Mouse (Mus musculus) liver, embryonic 12.5 days (tissue): ENCODE data around the gene Lst1. TPM values are rescaled to one million over a fixed set of nuclear protein-coding genes. Genes with fewer than 3 reads are reported as not detected.

Experiments
- ATAC-seq: fragments of 200-750 bp; cut with Nextera tagmentation; 2 replicates; pipeline ENCODE4 v1.8.0; 2017; ENCODE audit warnings: moderate number of reproducible peaks, mild to moderate bottlenecking, moderate library complexity
- H3K27ac ChIP-seq: fragments of 300-500 bp; sonication (generic); 2 replicates; pipeline ENCODE4 v1.5.1; 2016; ENCODE audit warnings: mild to moderate bottlenecking
- H3K27me3 ChIP-seq: fragments of 300-500 bp; sonication (generic); replicated peaks from 2 replicates; pipeline ENCODE4 v1.6.1; 2016; ENCODE audit warnings: mild to moderate bottlenecking, moderate library complexity
- H3K36me3 ChIP-seq: fragments of 300-500 bp; sonication (generic); 2 replicates; pipeline ENCODE4 v1.6.1; 2016; ENCODE audit warnings: mild to moderate bottlenecking, moderate library complexity
- H3K4me1 ChIP-seq: fragments of 300-500 bp; sonication (generic); 2 replicates; pipeline ENCODE4 v1.6.1; 2016
- H3K4me2 ChIP-seq: fragments of 300-500 bp; sonication (generic); 2 replicates; pipeline ENCODE4 v1.6.1; 2016; ENCODE audit warnings: mild to moderate bottlenecking, moderate library complexity
- H3K4me3 ChIP-seq: fragments of 300-500 bp; sonication (generic); 2 replicates; pipeline ENCODE4 v1.5.1; 2016; ENCODE audit warnings: mild to moderate bottlenecking, moderate library complexity
- H3K9ac ChIP-seq: fragments of 300-500 bp; sonication (generic); 2 replicates; pipeline ENCODE4 v1.6.1; 2016; ENCODE audit warnings: mild to moderate bottlenecking, moderate library complexity
- H3K9me3 ChIP-seq: fragments of 300-500 bp; sonication (generic); replicated peaks from 2 replicates; pipeline ENCODE4 v1.6.1; 2016; ENCODE audit warnings: mild to moderate bottlenecking, moderate library complexity
- WGBS: fragments of 180-500 bp; shearing (Covaris S2); methylation state at CpG from one replicate; pipeline ENCODE4 v1.1.7; 2016; ENCODE audit not compliant: insufficient replicate concordance; 5-methylcytosine and 5-hydroxymethylcytosine counted together
- polyA plus RNA-seq: library from polyadenylated mRNA; unstranded; fragments of >200 nt; fragmentation: Nextera tagmentation; extraction: Ambion mirVana; gene quantifications from 2 replicates; pipeline ENCODE4 v1.2.1, GENCODE M21; 2016

Gene Lst1
- polyA plus RNA-seq, 1 experiment from 2014 or later: 23.7 TPM

GRCm38 (mm10) chr17:35153931-35154330 lies 34.3 kb downstream of the Lst1 start:
- Histone ChIP-seq H3K4me1 (peaks cover 9% of the 10 kb centered on the region; the same call in 1 of the 2 replicates), H3K9me3 (no peaks in the 10 kb centered on the region), H3K4me3 (no peak overlapping the region), H3K27ac (no peak overlapping the region), H3K27me3 (no peaks in the 10 kb centered on the region), H3K4me2 (no peak overlapping the region), H3K36me3 (peaks cover 99% of the 10 kb centered on the region), H3K9ac (no peak overlapping the region)
- no peak for ATAC-seq
- 86% methylated on average over 4 of the region's 4 CpGs for WGBS

DNA sequence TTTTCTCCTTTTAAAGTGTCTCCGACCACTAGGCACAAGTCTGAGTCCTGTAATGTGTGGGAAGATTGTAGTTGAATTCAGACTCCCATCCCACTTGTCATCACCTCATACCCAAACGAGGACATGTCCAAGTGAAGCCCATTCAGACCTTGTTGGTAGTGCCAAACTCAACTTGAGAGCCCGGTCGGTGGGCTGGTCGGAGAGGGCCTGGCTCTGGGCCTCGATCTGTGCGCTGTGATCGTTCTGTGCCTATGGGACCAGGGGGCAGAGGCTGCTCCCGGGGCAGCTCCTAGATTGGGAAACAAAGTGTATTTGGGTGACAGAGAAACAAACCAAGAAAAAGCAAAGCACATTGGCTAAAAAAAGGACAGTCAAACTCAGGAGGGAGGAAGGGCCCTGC lies 35.2 kb downstream of the Lst1 start:
- no peak overlapping the region for H3K27ac ChIP-seq
- no peak overlapping the region for H3K4me2 ChIP-seq
- H3K9ac ChIP-seq: no peak overlapping the region
- ATAC-seq: no peak
- no peaks in the 10 kb centered on the region for H3K9me3 ChIP-seq
- H3K27me3 ChIP-seq: no peaks in the 10 kb centered on the region
- H3K36me3 ChIP-seq: peaks cover 99% of the 10 kb centered on the region
- H3K4me1 ChIP-seq: peaks cover 9% of the 10 kb centered on the region; the same call in 1 of the 2 replicates
- 93% methylated on average over 9 of the region's 9 CpGs for WGBS
- no peak overlapping the region for H3K4me3 ChIP-seq

GRCm38 (mm10) chr17:35152121-35152520 lies 36.1 kb downstream of the Lst1 start:
- Histone ChIP-seq H3K9ac (no peak overlapping the region), H3K36me3 (peaks cover 99% of the 10 kb centered on the region), H3K4me3 (no peak overlapping the region), H3K9me3 (no peaks in the 10 kb centered on the region), H3K27ac (no peak overlapping the region), H3K4me2 (no peak overlapping the region), H3K4me1 (peaks cover 9% of the 10 kb centered on the region; the same call in 1 of the 2 replicates), H3K27me3 (no peaks in the 10 kb centered on the region)
- ATAC-seq: no peak
- 90% methylated on average over 4 of the region's 4 CpGs for WGBS

DNA sequence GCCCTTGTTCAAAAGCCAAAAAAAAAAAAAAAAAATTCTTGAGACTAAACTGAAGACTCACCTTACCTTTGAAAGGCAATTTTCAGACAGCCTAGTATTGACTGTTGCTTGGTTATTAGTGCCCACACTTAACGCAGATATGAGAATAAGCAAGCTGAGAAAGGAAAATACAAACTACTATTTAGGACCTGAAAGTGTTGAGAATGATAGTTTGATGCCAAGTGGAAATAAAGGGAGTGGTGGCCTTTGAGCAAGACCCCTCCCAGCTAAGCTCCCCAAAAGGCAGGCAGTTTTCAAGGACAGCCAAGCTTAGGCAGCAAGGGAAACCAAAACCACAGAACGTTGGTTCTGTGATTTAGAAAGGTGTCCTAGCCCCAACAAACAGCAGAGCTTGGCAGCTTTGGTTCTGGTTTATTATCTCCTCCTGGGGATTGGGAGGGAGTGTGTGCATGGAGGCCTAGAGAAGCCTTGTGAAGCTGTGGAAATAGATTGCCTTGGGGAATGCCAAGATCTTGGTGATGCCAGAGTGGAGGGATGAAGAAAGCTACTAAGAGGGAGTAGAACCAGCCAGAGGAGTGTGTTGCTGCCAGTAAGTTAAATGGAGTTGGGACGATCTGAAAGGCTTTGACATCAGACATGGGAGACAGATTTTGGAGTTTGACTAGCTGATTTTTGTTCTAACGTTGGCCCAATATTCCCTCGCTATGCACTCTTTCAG lies 40.2 kb downstream of the Lst1 start:
- H3K27ac ChIP-seq: 0 out of 2 replicates have a peak overlapping the region, but pooled peaks have one; percentile 7
- H3K4me1 ChIP-seq: peaks cover 9% of the 10 kb centered on the region; the same call in 1 of the 2 replicates
- no peak overlapping the region for H3K4me2 ChIP-seq
- no peaks in the 10 kb centered on the region for H3K9me3 ChIP-seq
- 63% methylated on average over 5 of the region's 5 CpGs for WGBS
- H3K9ac ChIP-seq: no peak overlapping the region
- no peaks in the 10 kb centered on the region for H3K27me3 ChIP-seq
- no peak overlapping the region for H3K4me3 ChIP-seq
- ATAC-seq: no peak
- H3K36me3 ChIP-seq: peaks cover 99% of the 10 kb centered on the region

DNA sequence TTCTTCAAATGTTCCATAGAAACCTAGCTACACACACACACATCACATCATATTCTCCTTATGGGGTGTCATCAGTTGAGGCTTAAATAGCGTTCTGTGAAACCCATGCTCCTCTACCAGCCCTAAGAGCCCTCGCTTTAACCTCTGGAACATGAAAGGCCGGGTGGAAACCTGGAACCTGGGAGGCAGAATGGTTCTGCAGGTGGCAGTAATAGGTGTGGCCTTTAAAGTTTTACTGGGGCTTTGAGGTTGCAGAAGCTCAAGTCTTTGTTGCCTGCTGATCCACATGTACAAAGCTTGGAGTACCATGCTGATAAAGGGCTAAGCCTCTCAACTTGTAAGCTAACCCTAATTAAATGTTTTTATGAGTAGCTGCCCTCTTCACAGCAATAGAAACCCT lies 40.9 kb downstream of the Lst1 start:
- Histone ChIP-seq H3K4me3 (no peak overlapping the region), H3K27me3 (no peaks in the 10 kb centered on the region), H3K27ac (0 out of 2 replicates have a peak overlapping the region, but pooled peaks have one; percentile 13), H3K9me3 (no peaks in the 10 kb centered on the region), H3K9ac (no peak overlapping the region), H3K36me3 (peaks cover 99% of the 10 kb centered on the region), H3K4me1 (peaks cover 9% of the 10 kb centered on the region; the same call in 1 of the 2 replicates), H3K4me2 (no peak overlapping the region)
- 65% methylated on average over 3 of the region's 3 CpGs for WGBS
- no peak for ATAC-seq

- Histone ChIP-seq H3K27me3 (no peaks in the 10 kb centered on the region), H3K4me1 (peaks cover 4% of the 10 kb centered on the region; the same call in 1 of the 2 replicates), H3K36me3 (peaks cover 99% of the 10 kb centered on the region), H3K27ac (peak overlapping the region; percentile 1; the same call in 1 of the 2 replicates), H3K4me3 (no peak overlapping the region), H3K9ac (no peak overlapping the region), H3K4me2 (no peak overlapping the region), H3K9me3 (no peaks in the 10 kb centered on the region)
- WGBS: 87% methylated on average over 5 of the region's 5 CpGs
- no peak for ATAC-seq
Measured at GRCm38 (mm10) chr17:35146139-35146538, 42.1 kb downstream of the Lst1 start.

DNA sequence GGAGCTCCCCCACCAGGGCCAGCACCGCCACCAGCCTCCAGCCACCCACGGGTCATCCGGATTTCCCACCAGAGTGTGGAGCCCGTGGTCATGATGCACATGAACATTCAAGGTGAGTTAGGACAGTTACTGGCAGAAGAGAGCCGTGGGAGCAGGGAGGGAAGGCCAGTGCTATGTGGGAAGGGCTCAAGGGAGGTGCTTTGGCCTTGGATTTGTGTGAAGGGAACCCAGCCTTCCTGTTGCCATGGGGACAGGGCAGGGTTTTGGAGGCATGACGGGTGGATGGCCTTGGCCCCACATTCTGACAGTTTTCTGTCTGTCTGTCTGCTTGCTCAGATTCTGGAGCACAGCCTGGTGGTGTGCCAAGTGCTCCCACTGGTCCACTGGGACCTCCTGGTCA lies 46.3 kb downstream of the Lst1 start:
- Histone ChIP-seq H3K4me2 (no peak overlapping the region), H3K4me1 (peaks cover 7% of the 10 kb centered on the region), H3K27ac (no peak overlapping the region), H3K36me3 (peaks cover 96% of the 10 kb centered on the region), H3K9me3 (no peaks in the 10 kb centered on the region), H3K4me3 (no peak overlapping the region), H3K27me3 (no peaks in the 10 kb centered on the region), H3K9ac (no peak overlapping the region)
- ATAC-seq: no peak
- 86% methylated on average over 6 of the region's 6 CpGs for WGBS

DNA sequence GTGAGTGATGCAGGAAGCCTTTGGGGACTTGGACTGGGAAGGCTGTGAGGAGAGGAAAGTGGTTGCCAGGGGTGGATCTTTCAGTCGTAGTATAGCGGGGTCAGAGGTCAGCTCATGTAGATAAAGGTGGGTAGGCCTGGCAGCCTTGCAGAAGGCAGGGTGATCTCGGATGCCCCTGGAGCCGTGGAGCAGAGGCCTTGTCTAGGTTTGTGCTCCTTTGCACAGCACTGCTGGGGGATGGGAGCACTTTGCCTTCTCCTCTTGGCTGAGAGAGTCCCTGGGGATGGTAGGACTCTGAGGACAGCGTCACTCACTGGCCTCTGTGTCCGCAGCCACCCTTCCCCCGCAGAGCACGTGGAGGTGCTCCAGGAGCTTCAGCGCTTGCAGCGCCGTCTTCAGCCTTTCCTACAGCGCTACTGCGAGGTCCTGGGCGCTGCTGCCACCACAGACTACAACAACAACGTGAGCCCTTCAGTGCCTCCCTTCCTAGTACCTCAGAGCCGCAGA lies 47.7 kb downstream of the Lst1 start:
- Histone ChIP-seq H3K4me2 (no peak overlapping the region), H3K36me3 (peaks cover 82% of the 10 kb centered on the region), H3K9ac (no peak overlapping the region), H3K27me3 (no peaks in the 10 kb centered on the region), H3K4me3 (no peak overlapping the region), H3K4me1 (peaks cover 17% of the 10 kb centered on the region), H3K27ac (no peak overlapping the region), H3K9me3 (no peaks in the 10 kb centered on the region)
- no peak for ATAC-seq
- 79% methylated on average over 16 of the region's 16 CpGs for WGBS

- no peaks in the 10 kb centered on the region for H3K27me3 ChIP-seq
- WGBS: 87% methylated on average over 3 of the region's 3 CpGs
- H3K4me2 ChIP-seq: no peak overlapping the region
- no peak overlapping the region for H3K4me3 ChIP-seq
- no peak for ATAC-seq
- no peak overlapping the region for H3K9ac ChIP-seq
- peaks cover 20% of the 10 kb centered on the region for H3K4me1 ChIP-seq
- H3K36me3 ChIP-seq: peaks cover 69% of the 10 kb centered on the region
- no peaks in the 10 kb centered on the region for H3K9me3 ChIP-seq
- no peak overlapping the region for H3K27ac ChIP-seq
Measured at GRCm38 (mm10) chr17:35139269-35139668, 49.0 kb downstream of the Lst1 start.

- H3K9ac ChIP-seq: peak overlapping the region; percentile 81
Measured at GRCm38 (mm10) chr17:35135591-35136320, 52.5 kb downstream of the Lst1 start.

More at GRCm38 (mm10) chr17:35135591-35136320, 52.5 kb downstream of the Lst1 start:
- ATAC-seq: peak; percentile 52
- H3K27me3 ChIP-seq: no peaks in the 10 kb centered on the region
- peak overlapping the region; percentile 86 for H3K4me3 ChIP-seq
- peak overlapping the region; percentile 77 for H3K4me2 ChIP-seq
- H3K9me3 ChIP-seq: no peaks in the 10 kb centered on the region
- WGBS: 1% methylated on average over 40 of the region's 43 CpGs
- H3K36me3 ChIP-seq: peaks cover 38% of the 10 kb centered on the region
- peak overlapping the region; percentile 90 for H3K27ac ChIP-seq
- peaks cover 27% of the 10 kb centered on the region for H3K4me1 ChIP-seq
